Mouse (Mus musculus): ENCODE measurements around the gene Tor4a. TPM values are rescaled to one million over a fixed set of nuclear protein-coding genes. Genes with fewer than 3 reads are reported as not detected.

Tor4a gene
- total RNA-seq, 2 experiments from 2014 or later, result 5.6 to 6.5 TPM

GRCm38 (mm10) chr2:25194486-25195171 lies 2.1 kb downstream of the Tor4a start:
- peak in 1 of 2 experiments; percentile 25 for DNase-seq

GRCm38 (mm10) chr2:25194006-25194405 lies 2.7 kb downstream of the Tor4a start:
- no peak for DNase-seq
- intact Hi-C loops (cut with DNase I), result loop anchor here (1.0 kb wide), 1 partner anchor 34 kb away; no protein-coding TSS in a partner anchor

More at GRCm38 (mm10) chr2:25194486-25195171, 2.1 kb downstream of the Tor4a start:
- intact Hi-C loops (cut with DNase I), result loop anchor here (1.0 kb wide), 1 partner anchor 34 kb away; no protein-coding TSS in a partner anchor

- intact Hi-C loops (cut with DNase I), result loop anchor here (1.0 to 2.0 kb wide), 2 partner anchors 62 to 135 kb away; partner anchors contain the start of gene Tmem203
- DNase-seq, result peak; percentile 87 to 89
Observed at GRCm38 (mm10) chr2:25193330-25193770, 3.3 kb downstream of the Tor4a start.

- DNase-seq, result no peak
- intact Hi-C loops (cut with DNase I), result loop anchor here (1.0 to 2.0 kb wide), 2 partner anchors 61 to 89 kb away; no protein-coding TSS in a partner anchor
Observed at GRCm38 (mm10) chr2:25187841-25188240, 8.8 kb downstream of the Tor4a start.

GRCm38 (mm10) chr2:25186575-25186930 lies 10.1 kb downstream of the Tor4a start:
- intact Hi-C loops (cut with DNase I), result loop anchor here (2.0 kb wide), 1 partner anchor 88 kb away; no protein-coding TSS in a partner anchor
- DNase-seq, result no peak

GRCm38 (mm10) chr2:25185625-25186574 lies 10.8 kb downstream of the Tor4a start:
- DNase-seq, result peak; percentile 59 to 64
- intact Hi-C loops (cut with DNase I), result loop anchor here (2.0 kb wide), 1 partner anchor 87 kb away; no protein-coding TSS in a partner anchor

GRCm38 (mm10) chr2:25184496-25184895 lies 12.2 kb downstream of the Tor4a start:
- no peak for DNase-seq
- intact Hi-C loops (cut with DNase I), result loop anchor here (5.0 kb wide), 1 partner anchor 42 kb away; no protein-coding TSS in a partner anchor

- intact Hi-C loops (cut with DNase I), result loop anchor here (5.0 kb wide), 1 partner anchor 41 kb away; no protein-coding TSS in a partner anchor
Observed at GRCm38 (mm10) chr2:25183336-25183735, 13.3 kb downstream of the Tor4a start.

GRCm38 (mm10) chr2:25182664-25183063 lies 14.0 kb downstream of the Tor4a start:
- intact Hi-C loops (cut with DNase I), result loop anchor here (5.0 kb wide), 1 partner anchor 40 kb away; no protein-coding TSS in a partner anchor
- DNase-seq, result no peak

More at GRCm38 (mm10) chr2:25183336-25183735, 13.3 kb downstream of the Tor4a start:
- DNase-seq, result no peak

GRCm38 (mm10) chr2:25181891-25182397 lies 14.7 kb downstream of the Tor4a start:
- intact Hi-C loops (cut with DNase I), result loop anchor here (1.0 to 5.0 kb wide), 2 partner anchors 19 to 40 kb away; no protein-coding TSS in a partner anchor
- DNase-seq, result peak in 1 of 2 experiments; percentile 37

GRCm38 (mm10) chr2:25180973-25181890 lies 15.5 kb downstream of the Tor4a start:
- intact Hi-C loops (cut with DNase I), result loop anchor here (1.0 to 5.0 kb wide), 2 partner anchors 18 to 39 kb away; no protein-coding TSS in a partner anchor
- peak; percentile 57 to 59 for DNase-seq

GRCm38 (mm10) chr2:25180478-25180903 lies 16.2 kb downstream of the Tor4a start, which contains the start of gene Nrarp:
Nrarp (plus strand) TSS chr2:25180758.
- DNase-seq, result peak; percentile 95
- intact Hi-C loops (cut with DNase I), result loop anchor here (5.0 kb wide), 1 partner anchor 38 kb away; no protein-coding TSS in a partner anchor

- DNase-seq, result no peak
- intact Hi-C loops (cut with DNase I), result loop anchor here (5.0 kb wide), 1 partner anchor 37 kb away; no protein-coding TSS in a partner anchor
Observed at GRCm38 (mm10) chr2:25179566-25180217, 17.0 kb downstream of the Tor4a start.

- DNase-seq, result no peak
- intact Hi-C loops (cut with DNase I), result no loop called here
Observed at GRCm38 (mm10) chr2:25178285-25178972, 18.3 kb downstream of the Tor4a start.

GRCm38 (mm10) chr2:25177685-25178084 lies 19.0 kb downstream of the Tor4a start:
- DNase-seq, result peak; percentile 53 to 59
- intact Hi-C loops (cut with DNase I), result loop anchor here (1.0 kb wide), 1 partner anchor 14 kb away; no protein-coding TSS in a partner anchor

- peak in 1 of 2 experiments; percentile 26 for DNase-seq
- intact Hi-C loops (cut with DNase I), result loop anchor here (1.0 kb wide), 1 partner anchor 14 kb away; no protein-coding TSS in a partner anchor
Observed at GRCm38 (mm10) chr2:25177076-25177475, 19.6 kb downstream of the Tor4a start.

GRCm38 (mm10) chr2:25176573-25176972 lies 20.1 kb downstream of the Tor4a start:
- intact Hi-C loops (cut with DNase I), result no loop called here
- peak; percentile 41 to 45 for DNase-seq

GRCm38 (mm10) chr2:25175690-25176078 lies 21.0 kb downstream of the Tor4a start:
- DNase-seq, result no peak
- intact Hi-C loops (cut with DNase I), result no loop called here
